In the genomic region with DNA sequence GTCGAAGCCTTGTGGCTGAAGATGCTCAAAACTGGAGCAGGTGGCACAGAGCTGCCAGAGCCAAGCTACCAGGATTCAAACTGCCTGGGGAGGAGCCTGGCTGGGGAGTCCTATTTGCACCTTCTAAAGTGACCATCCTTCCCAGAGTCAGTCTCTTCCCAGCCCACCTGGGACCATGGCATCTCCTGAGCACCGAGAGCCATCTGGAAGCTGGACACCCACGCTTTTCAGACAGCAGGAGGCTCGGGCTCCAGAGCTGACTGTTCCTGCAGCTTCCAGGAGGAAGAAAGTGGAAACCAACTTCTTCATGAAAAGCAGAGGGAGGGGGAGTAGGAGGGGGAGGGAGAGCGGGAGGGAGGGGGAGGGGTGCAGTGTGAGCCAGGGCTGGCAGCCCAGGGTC, we compare ENCODE assay signal across 21 mouse cellular contexts. TPM values are rescaled to one million over a fixed set of nuclear protein-coding genes. Genes with fewer than 3 reads are reported as not detected.
DNase-seq lines count a peak whose midpoint lies in the region; ATAC-seq lines count a peak whose summit lies in the region.
"Had no signal": no experiment of that assay in that cellular context is flagged by ENCODE, and none has a peak within 500 bp of the region (broad histone marks: within the 10 kb centered on the region; RNA-seq: fewer than 3 reads in every experiment).

No protein-coding gene starts in this region.

- peak; percentile 25 to 58 for DNase-seq in layer of hippocampus, adult 18-20 months (ENCODE audit: low spot score in 2 of 2)
- no peak for DNase-seq in layer of hippocampus, adult 9-10 months (ENCODE audit: low spot score)
- DNase-seq in right cerebral cortex, adult 18-20 months, result peak; percentile 82
- no peak for DNase-seq in right cerebral cortex, postnatal 4 days
- DNase-seq in left cerebral cortex, postnatal 36 days (ENCODE audit: low spot score in 2 of 2), result peak; percentile 72 to 77
- peak; percentile 62 to 71 for DNase-seq in right cerebral cortex, postnatal 36 days (ENCODE audit: low spot score in 2 of 2)
- DNase-seq in thymus, postnatal 36 days, result no peak
- DNase-seq: adrenal gland, postnatal 25 days; B cell, adult 2 months; cerebellum, postnatal 36 days; forebrain, postnatal 0 days; gastrocnemius, postnatal 25 days; heart, adult 18-20 months; heart, postnatal 36 days; kidney, adult 8-10 months; kidney, postnatal 4 days; liver; lung, embryonic 14.5 days; lung, postnatal 14 days had no signal

- no peak for ATAC-seq in monocyte, adult 5-6 weeks (replicated peaks; ENCODE audit: insufficient number of reproducible peaks, low FRiP score, low TSS enrichment, poor library complexity, severe bottlenecking)
- ATAC-seq: forebrain, postnatal 0 days; intestine, embryonic 16.5 days had no signal

- intact Hi-C loops in left cerebral cortex, postnatal 36 days (cut with DNase I), result no loop called here

RNA-seq across cellular contexts. Expression of a gene that starts 17.7 kb away (rescaled TPM):
- total RNA-seq in layer of hippocampus, adult 18-20 months (2021), result 100 to 1,000 TPM; 335 to 351 TPM
- total RNA-seq in left cerebral cortex, postnatal 36 days (2021), result 100 to 1,000 TPM; 150 to 173 TPM
- not detected in 3 replicates for total RNA-seq in monocyte, adult 5-6 weeks (2017)

Comparison
In these comparisons a context has a peak if more than half of its experiments do, and no peak if none do; other contexts are left out.
1. DNase-seq: peak in layer of hippocampus, adult 18-20 months (2 of 2), right cerebral cortex, adult 18-20 months (single experiment), left cerebral cortex, postnatal 36 days (2 of 2) and right cerebral cortex, postnatal 36 days (2 of 2); none in layer of hippocampus, adult 9-10 months (single experiment), right cerebral cortex, postnatal 4 days (single experiment) and thymus, postnatal 36 days (0 of 2).
2. RNA of a gene that starts 17.7 kb away (total RNA-seq): 335 to 351 TPM in layer of hippocampus, adult 18-20 months and 150 to 173 TPM in left cerebral cortex, postnatal 36 days; not detected in monocyte, adult 5-6 weeks; every median in the first group is over 100 times any median in the second.